Mouse (Mus musculus) intestine, embryonic 14.5 days (tissue): ENCODE data around the gene Rnf7. TPM values are rescaled to one million over a fixed set of nuclear protein-coding genes. Genes with fewer than 3 reads are reported as not detected.

Source experiments
- ATAC-seq: fragments of 200-750 bp; cut with Nextera tagmentation; replicated peaks from 2 replicates; pipeline ENCODE4 v1.8.0; 2017; ENCODE audit warnings: low read depth, moderate number of reproducible peaks, moderate TSS enrichment, moderate library complexity; ENCODE audit not compliant: low FRiP score, low TSS enrichment
- DNase-seq: peaks from one replicate; pipeline ENCODE4 v3.0.0-alpha.2; 2018; ENCODE audit warnings: low spot score
- H3K27ac ChIP-seq: fragments of 300-500 bp; sonication (generic); 2 replicates; pipeline ENCODE4 v1.5.1; 2014; ENCODE audit warnings: low read depth, mild to moderate bottlenecking, control low read depth
- H3K27me3 ChIP-seq: fragments of 300-500 bp; sonication (generic); replicated peaks from 2 replicates; pipeline ENCODE4 v1.6.1; 2014; ENCODE audit warnings: low read length, control low read depth; ENCODE audit not compliant: control insufficient read depth, insufficient read depth
- H3K36me3 ChIP-seq: fragments of 300-500 bp; sonication (generic); 2 replicates; pipeline ENCODE4 v1.6.1; 2014; ENCODE audit warnings: low read length, control low read depth; ENCODE audit not compliant: control insufficient read depth, insufficient read depth
- H3K4me1 ChIP-seq: fragments of 300-500 bp; sonication (generic); replicated peaks from 2 replicates; pipeline ENCODE4 v1.6.1; 2014; ENCODE audit warnings: low read length, control low read depth, mixed read lengths; ENCODE audit not compliant: control insufficient read depth, insufficient read depth
- H3K4me2 ChIP-seq: fragments of 300-500 bp; sonication (generic); 2 replicates; pipeline ENCODE4 v1.6.1; 2014; ENCODE audit warnings: low read length
- H3K4me3 ChIP-seq: fragments of 300-500 bp; sonication (generic); 2 replicates; pipeline ENCODE4 v1.5.1; 2014; ENCODE audit warnings: low read depth, low read length, control low read depth, mixed read lengths
- H3K9ac ChIP-seq: fragments of 300-500 bp; sonication (generic); 2 replicates; pipeline ENCODE4 v1.6.1; 2014; ENCODE audit warnings: mild to moderate bottlenecking, low read length
- H3K9me3 ChIP-seq: fragments of 300-500 bp; sonication (generic); 2 replicates; pipeline ENCODE4 v1.6.1; 2016; ENCODE audit warnings: low read length, control low read depth; ENCODE audit not compliant: control insufficient read depth
- WGBS: fragments of 180-500 bp; shearing (Covaris S2); extraction: QIAGEN DNeasy Blood & Tissue Kit; methylation state at CpG from one replicate; pipeline ENCODE4 v1.1.7; 2014; 5-methylcytosine and 5-hydroxymethylcytosine counted together
- polyA plus RNA-seq: library from polyadenylated mRNA; unstranded; fragments of >200 nt; fragmentation: Nextera tagmentation; extraction: Ambion mirVana; gene quantifications from 2 replicates; pipeline ENCODE4 v1.2.1, GENCODE M21; 2014

Gene Rnf7
- polyA plus RNA-seq, 1 experiment from 2014 or later = 232 TPM

DNA sequence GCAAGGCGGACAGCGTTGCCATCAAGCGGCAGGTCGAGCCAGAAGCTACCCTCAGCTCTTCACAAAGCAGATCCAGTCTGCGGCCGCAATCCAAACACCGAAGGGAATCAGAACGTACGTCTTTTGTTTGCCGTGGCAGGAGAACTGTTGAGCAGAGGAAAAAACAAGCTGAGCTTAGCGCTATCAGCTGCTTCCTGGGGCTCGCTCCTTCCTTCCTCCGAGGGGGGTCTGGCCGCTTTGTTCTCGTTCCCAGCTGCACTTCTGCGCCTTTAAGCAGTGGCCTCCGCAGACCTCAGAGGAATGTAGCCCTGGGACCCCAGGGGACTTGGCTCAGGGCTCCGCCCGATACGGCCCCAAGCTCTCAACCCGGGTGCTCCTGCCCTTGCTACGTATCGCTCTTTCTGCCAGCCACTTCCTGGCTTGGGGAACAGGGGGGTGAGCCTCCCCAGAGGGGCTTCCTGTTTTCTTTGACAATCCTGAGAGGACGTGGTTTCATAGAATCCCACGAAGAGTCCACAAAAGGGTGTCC, 40.6 kb downstream of the Rnf7 start:
- peak overlapping the region; percentile 34 for H3K4me3 ChIP-seq
- peaks cover 15% of the 10 kb centered on the region for H3K4me1 ChIP-seq
- peak; percentile 62 for ATAC-seq
- H3K9ac ChIP-seq = peak overlapping the region; percentile 48
- H3K27me3 ChIP-seq = no peaks in the 10 kb centered on the region
- WGBS = 1% methylated on average over 25 of the region's 25 CpGs
- H3K27ac ChIP-seq = peak overlapping the region; percentile 64
- no peaks in the 10 kb centered on the region for H3K9me3 ChIP-seq
- peak; percentile 79 for DNase-seq
- no peaks in the 10 kb centered on the region for H3K36me3 ChIP-seq
- H3K4me2 ChIP-seq = peak overlapping the region; percentile 62

DNA sequence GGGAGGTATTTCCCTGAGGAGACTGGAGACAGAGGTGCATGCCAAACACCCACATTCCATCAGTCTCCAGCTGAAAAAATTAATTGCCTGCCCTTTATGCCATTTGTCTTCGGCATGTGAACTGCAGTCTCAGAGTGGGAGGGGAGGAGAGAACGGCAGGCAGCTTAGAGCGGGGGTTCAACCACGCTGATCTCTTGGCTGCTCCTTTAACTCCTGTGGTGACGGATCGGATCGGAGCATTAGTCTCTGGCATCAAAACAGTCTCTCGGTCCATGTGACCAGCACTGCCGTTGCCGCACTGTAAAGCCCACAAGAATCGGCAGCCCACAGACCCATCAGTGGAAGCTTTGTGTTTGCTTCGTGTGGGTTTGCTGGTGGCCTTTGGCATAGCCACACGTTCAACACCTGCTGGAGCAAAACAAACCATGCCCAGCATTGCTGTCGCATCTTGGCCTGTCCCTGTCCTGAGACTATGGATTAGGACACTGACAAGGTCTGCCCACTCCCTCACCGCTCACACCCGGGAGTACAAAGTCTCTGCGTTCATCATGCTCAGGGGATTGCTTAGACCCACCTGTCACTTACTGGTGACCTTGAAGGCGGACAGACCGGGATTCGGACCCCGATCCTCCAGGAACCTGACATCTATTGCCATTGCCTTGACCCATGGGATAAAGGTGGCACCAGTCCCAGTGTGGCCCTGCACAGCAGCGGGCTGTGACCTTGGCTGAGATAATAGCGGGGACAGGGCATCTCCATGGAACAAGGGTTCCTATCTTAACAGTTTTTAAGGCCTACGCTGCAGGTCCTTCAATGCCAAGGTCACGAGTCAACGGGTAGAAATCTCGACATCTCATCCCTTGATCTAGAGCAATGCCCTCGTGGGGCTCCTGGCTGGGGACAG, 41.3 kb downstream of the Rnf7 start:
- peak; percentile 22 for ATAC-seq
- Histone ChIP-seq H3K9me3 (no peaks in the 10 kb centered on the region), H3K27ac (peak overlapping the region; percentile 64), H3K36me3 (no peaks in the 10 kb centered on the region), H3K27me3 (no peaks in the 10 kb centered on the region), H3K9ac (peak overlapping the region; percentile 48), H3K4me3 (peak overlapping the region; percentile 34), H3K4me2 (peak overlapping the region; percentile 62), H3K4me1 (peaks cover 15% of the 10 kb centered on the region)
- WGBS = 21% methylated on average over 28 of the region's 28 CpGs
- no peak for DNase-seq

DNA sequence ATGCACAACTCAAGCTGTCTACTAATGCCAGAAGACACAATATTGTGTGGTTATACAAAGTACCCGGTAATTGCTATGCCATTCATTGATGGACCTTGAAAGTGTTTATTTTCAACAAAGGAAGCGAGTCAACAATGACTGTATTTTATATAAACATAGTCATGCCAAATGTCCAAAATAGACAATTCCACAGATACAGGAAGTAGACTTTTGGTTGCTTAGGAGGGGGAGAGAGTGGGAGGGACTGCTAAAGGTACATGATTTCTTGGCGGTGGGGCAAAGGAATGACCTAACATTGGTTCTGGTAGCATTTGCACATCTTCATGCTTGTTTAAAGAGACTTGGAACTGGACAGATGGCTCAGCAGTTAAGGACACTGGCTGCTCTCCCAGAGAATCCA, 45.9 kb downstream of the Rnf7 start:
- no peak for DNase-seq
- no peaks in the 10 kb centered on the region for H3K27me3 ChIP-seq
- H3K4me1 ChIP-seq = peaks cover 18% of the 10 kb centered on the region
- no peaks in the 10 kb centered on the region for H3K36me3 ChIP-seq
- no peak overlapping the region for H3K27ac ChIP-seq
- H3K4me2 ChIP-seq = no peak overlapping the region
- ATAC-seq = no peak
- 73% methylated on average over 3 of the region's 3 CpGs for WGBS
- H3K9ac ChIP-seq = no peak overlapping the region
- no peak overlapping the region for H3K4me3 ChIP-seq
- no peaks in the 10 kb centered on the region for H3K9me3 ChIP-seq

DNA sequence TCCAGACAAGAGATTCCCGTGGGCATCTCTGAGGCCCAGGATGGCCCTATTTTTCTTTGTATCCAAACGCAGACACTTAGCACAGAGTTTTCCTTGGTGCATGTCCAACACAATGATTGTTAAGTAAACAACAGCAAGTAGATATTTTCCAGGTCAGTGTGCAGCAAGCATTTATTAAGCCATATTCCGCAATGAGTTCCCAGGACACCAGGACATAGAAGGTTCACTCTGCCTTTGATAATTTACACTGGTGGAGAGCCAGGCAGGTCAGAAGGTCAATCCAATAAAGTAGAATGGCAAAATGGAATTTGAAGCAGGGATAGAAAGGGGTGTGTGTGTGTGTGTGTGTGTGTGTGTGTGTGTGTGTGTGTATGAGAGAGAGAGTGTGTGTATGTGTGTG, 47.4 kb downstream of the Rnf7 start:
- H3K4me3 ChIP-seq = no peak overlapping the region
- H3K27me3 ChIP-seq = no peaks in the 10 kb centered on the region
- peak overlapping the region; percentile 29; the same call in 1 of the 2 replicates for H3K27ac ChIP-seq
- no peak overlapping the region for H3K4me2 ChIP-seq
- whole genome bisulfite sequencing = 29% methylated on average over 3 of the region's 3 CpGs
- H3K9ac ChIP-seq = no peak overlapping the region
- H3K9me3 ChIP-seq = no peaks in the 10 kb centered on the region
- H3K36me3 ChIP-seq = no peaks in the 10 kb centered on the region
- no peak for ATAC-seq
- DNase-seq = no peak
- peaks cover 12% of the 10 kb centered on the region for H3K4me1 ChIP-seq

DNA sequence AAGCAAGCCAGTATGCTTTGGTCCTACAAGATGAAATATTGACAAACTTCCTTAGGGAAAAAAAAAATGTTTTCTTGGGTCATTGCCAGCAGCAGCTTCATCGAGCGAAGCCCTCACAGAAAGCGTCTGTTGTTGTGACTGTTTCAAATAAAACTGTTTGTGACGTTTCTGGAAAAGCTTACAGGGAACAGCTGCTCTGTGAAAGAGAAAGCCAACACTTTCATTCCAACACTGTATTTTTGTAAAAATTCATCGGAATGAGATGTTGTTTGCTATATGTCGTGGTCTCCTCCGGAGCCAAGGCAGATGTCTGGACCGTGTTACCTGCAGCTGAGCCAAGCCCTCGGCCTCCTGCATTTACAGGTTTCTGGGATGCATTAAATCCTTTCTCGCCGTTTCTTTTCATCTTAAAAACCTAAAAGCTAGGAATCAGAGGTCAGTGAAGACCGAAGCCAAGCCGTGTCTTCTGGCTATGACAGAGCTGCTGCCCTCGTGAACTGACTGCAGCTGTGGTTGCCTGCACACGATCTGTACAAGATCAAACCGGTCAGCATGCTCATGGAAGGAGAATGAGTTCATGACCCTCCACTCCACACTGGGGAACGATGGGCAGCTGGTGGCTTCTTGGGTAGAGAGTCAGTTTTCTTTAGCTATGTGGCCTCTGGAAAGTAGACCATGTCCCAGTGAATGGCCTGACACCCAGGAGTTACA, 50.0 kb downstream of the Rnf7 start:
- H3K4me1 ChIP-seq = peaks cover 12% of the 10 kb centered on the region
- peak overlapping the region; percentile 63 for H3K27ac ChIP-seq
- H3K27me3 ChIP-seq = no peaks in the 10 kb centered on the region
- no peak for DNase-seq
- no peak overlapping the region for H3K4me2 ChIP-seq
- H3K9me3 ChIP-seq = no peaks in the 10 kb centered on the region
- WGBS = 42% methylated on average over 17 of the region's 17 CpGs
- ATAC-seq = peak; percentile 28; the same call in 1 of the 2 replicates
- no peak overlapping the region for H3K9ac ChIP-seq
- H3K4me3 ChIP-seq = no peak overlapping the region
- no peaks in the 10 kb centered on the region for H3K36me3 ChIP-seq

DNA sequence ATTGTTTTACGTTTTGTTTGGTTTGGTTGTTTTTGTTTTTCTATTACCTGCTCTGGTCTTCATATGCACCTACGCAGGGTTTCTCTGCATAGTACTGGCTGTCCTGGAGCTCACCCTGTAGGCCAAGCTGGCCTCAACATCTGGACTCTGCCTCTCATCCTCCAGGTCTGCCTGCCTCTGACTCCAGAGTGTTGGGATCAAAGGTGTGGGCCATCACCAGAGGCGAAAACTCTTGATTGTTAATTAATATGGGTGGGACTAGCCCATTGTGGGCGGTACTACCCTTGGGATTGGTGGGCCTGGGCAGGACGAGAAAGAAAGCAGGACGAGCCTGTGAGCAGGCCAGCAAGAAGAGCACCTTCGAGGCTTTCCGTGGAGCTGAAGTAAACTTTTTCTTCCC, 54.4 kb downstream of the Rnf7 start:
- no peak for ATAC-seq
- no peak for DNase-seq
- H3K27ac ChIP-seq = 0 out of 2 replicates have a peak overlapping the region, but pooled peaks have one; percentile 8
- H3K4me3 ChIP-seq = no peak overlapping the region
- no peak overlapping the region for H3K4me2 ChIP-seq
- no peak overlapping the region for H3K9ac ChIP-seq
- no peaks in the 10 kb centered on the region for H3K9me3 ChIP-seq
- H3K36me3 ChIP-seq = no peaks in the 10 kb centered on the region
- H3K27me3 ChIP-seq = no peaks in the 10 kb centered on the region
- 0 out of 2 replicates have a peak, but pooled peaks cover 2% of the 10 kb centered on the region for H3K4me1 ChIP-seq
- 31% methylated on average over 8 of the region's 8 CpGs for WGBS

Other genes with a start within 250 kb of the Rnf7 start
- 152 and 168 TPM in 2 replicates for gene Atp1b3, start 114.2 kb downstream of the Rnf7 start, polyA plus RNA-seq
- gene Gm28729, start 46.6 kb upstream of the Rnf7 start, polyA plus RNA-seq = not detected in 2 replicates
- gene Rasa2, start 152.9 kb upstream of the Rnf7 start, polyA plus RNA-seq = 20.5 and 20.8 TPM in 2 replicates